ENCODE assay signal across 8 mouse cellular contexts in the genomic region with DNA sequence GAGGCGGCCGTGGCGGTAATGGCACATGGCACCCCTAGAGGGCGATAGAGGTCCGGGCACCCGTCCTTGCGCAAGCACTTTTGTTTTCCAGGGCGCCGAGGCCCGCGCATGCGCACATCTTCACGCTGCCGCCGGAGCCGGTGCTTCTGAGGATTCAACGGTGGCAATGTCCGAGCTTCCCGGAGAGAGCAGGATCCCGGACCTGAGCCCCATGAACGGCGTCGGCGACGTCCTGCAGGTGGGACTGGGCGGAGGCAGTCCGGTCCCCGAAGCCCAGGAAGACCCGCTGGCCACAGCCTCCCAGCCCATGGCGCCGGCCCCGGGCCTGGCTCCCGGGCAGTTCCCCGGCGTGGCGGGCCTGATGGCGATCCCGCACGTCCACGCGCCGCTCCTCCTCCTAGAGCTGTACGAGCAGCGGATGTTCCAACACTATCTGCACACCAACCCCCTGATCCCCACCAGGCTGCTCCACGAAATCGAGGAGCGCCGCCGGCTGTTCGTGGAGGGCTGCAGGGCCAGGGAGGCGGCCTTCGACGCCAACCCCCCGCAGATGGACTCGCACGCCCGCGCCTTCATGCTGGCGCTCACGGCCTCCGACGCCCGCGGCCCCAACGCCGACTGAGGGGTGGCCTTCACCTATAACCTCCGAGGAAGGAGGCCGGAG. TPM values are rescaled to one million over a fixed set of nuclear protein-coding genes. Genes with fewer than 3 reads are reported as not detected.
DNase-seq lines count a peak whose midpoint lies in the region; ATAC-seq lines count a peak whose summit lies in the region.

TSS of gene Eid2b (plus strand) at position 125 of the 664 bp plus-strand sequence.

- peak within 1 kb of the TSS; percentile 64; the same call in 1 of the 2 replicates for H3K27ac ChIP-seq in embryonic facial prominence, embryonic 12.5 days
- H3K27ac ChIP-seq in midbrain, embryonic 12.5 days (replicated peaks) = peak within 1 kb of the TSS; percentile 86

- ATAC-seq in embryonic facial prominence, embryonic 12.5 days (ENCODE audit: insufficient number of reproducible peaks, insufficient read depth, low FRiP score, low TSS enrichment) = peak; percentile 73
- peak; percentile 85 for ATAC-seq in midbrain, embryonic 12.5 days (ENCODE audit: low FRiP score, low read depth)

- no peaks in the 10 kb centered on the region for H3K27me3 ChIP-seq in embryonic facial prominence, embryonic 12.5 days
- H3K27me3 ChIP-seq in midbrain, embryonic 12.5 days = no peaks in the 10 kb centered on the region

- peaks cover 15% of the 10 kb centered on the region for H3K36me3 ChIP-seq in embryonic facial prominence, embryonic 12.5 days
- peaks cover 6% of the 10 kb centered on the region for H3K36me3 ChIP-seq in midbrain, embryonic 12.5 days

- intact Hi-C loops in left cerebral cortex, postnatal 4 days (cut with DNase I) = no loop called here

- peak within 1 kb of the TSS; percentile 57 for H3K4me3 ChIP-seq in embryonic facial prominence, embryonic 12.5 days
- peak within 1 kb of the TSS; percentile 71 for H3K4me3 ChIP-seq in midbrain, embryonic 12.5 days

- H3K4me1 ChIP-seq in embryonic facial prominence, embryonic 12.5 days = peaks cover 8% of the 10 kb centered on the region; the same call in 1 of the 2 replicates
- peaks cover 14% of the 10 kb centered on the region for H3K4me1 ChIP-seq in midbrain, embryonic 12.5 days

- no peaks in the 10 kb centered on the region for H3K9me3 ChIP-seq in embryonic facial prominence, embryonic 12.5 days
- no peaks in the 10 kb centered on the region for H3K9me3 ChIP-seq in midbrain, embryonic 12.5 days

- DNase-seq in 3134 (ENCODE audit: extremely low read depth, insufficient read length, low spot score) = peak; percentile 78
- peak; percentile 97 for DNase-seq in adrenal gland, postnatal 36 days
- peak; percentile 99 for DNase-seq in heart, adult 11 months
- DNase-seq in kidney, adult 11 months = peak; percentile 92
- DNase-seq in left cerebral cortex, postnatal 4 days = peak; percentile 97
- DNase-seq in skeletal muscle tissue, adult 2 months (ENCODE audit: low read depth, low spot score) = peak; percentile 94

- peak within 1 kb of the TSS; percentile 75 for H3K9ac ChIP-seq in embryonic facial prominence, embryonic 12.5 days
- peak within 1 kb of the TSS; percentile 85 for H3K9ac ChIP-seq in midbrain, embryonic 12.5 days (replicated peaks)

- H3K4me2 ChIP-seq in embryonic facial prominence, embryonic 12.5 days (replicated peaks) = peak within 1 kb of the TSS; percentile 85
- peak within 1 kb of the TSS; percentile 63 for H3K4me2 ChIP-seq in midbrain, embryonic 12.5 days (replicated peaks)

- 4% methylated on average over 68 of the region's 68 CpGs for WGBS in embryonic facial prominence, embryonic 12.5 days
- 4% methylated on average over 68 of the region's 68 CpGs for WGBS in midbrain, embryonic 12.5 days

RNA-seq across cellular contexts. Expression of gene Eid2b, which starts in this region (rescaled TPM):
- 10 to 100 TPM; 13.7 to 18.4 TPM for total RNA-seq in adrenal gland, postnatal 36 days (2021)
- 19.2 and 19.5 TPM in 2 replicates for polyA plus RNA-seq in embryonic facial prominence, embryonic 12.5 days (2016; fragmentation: Nextera tagmentation; extraction: Ambion mirVana)
- 10 to 100 TPM; 44.2 to 46.9 TPM for total RNA-seq in left cerebral cortex, postnatal 4 days (2021)
- polyA plus RNA-seq in midbrain, embryonic 12.5 days (2016; fragmentation: Nextera tagmentation; extraction: Ambion mirVana) = 25.2 and 27.4 TPM in 2 replicates

Comparison
In these comparisons a context has a peak if more than half of its experiments do, and no peak if none do; other contexts are left out.
1. Peak in every context shown above with its lines: DNase-seq, ATAC-seq, H3K4me3 ChIP-seq and H3K27ac ChIP-seq.